22 mouse cellular contexts compared by ENCODE assay signal in the genomic region with DNA sequence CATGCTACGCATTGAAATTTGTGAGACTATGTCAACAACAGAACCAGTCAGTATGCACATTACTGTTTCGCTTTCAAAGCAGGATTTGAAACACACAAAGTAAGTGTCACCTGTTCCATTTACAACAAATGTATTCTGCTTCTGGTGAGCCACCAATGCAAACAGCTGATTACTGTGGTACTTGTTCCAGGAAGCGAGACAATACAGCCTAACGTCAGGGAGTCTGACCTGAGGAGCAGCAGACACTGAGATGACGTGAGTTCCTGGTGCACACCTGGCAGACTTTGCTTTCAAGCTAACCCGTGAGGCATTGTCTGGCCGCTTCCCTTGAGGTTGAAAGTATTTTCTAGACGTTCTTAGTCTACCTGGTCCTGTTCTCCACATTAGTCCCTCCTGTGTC. TPM values are rescaled to one million over a fixed set of nuclear protein-coding genes. Genes with fewer than 3 reads are reported as not detected.
DNase-seq lines count a peak whose midpoint lies in the region; TF ChIP-seq lines count a peak whose summit lies in the region.
"Had no signal": no experiment of that assay in that cellular context is flagged by ENCODE, and none has a peak within 500 bp of the region (broad histone marks: within the 10 kb centered on the region; RNA-seq: fewer than 3 reads in every experiment).

No protein-coding gene starts in this region.

- peak overlapping the region; percentile 37; the same call in 1 of the 2 replicates for H3K4me2 ChIP-seq in CH12.LX (ENCODE audit: insufficient read depth, low read depth, poor library complexity, severe bottlenecking)
- H3K4me2 ChIP-seq: embryonic facial prominence, embryonic 13.5 days; forebrain, embryonic 12.5 days; forebrain, embryonic 15.5 days; heart, embryonic 11.5 days; hindbrain, embryonic 12.5 days; hindbrain, embryonic 15.5 days had no signal

- H3K36me3 ChIP-seq in CH12.LX (replicated peaks in 1 of 2; ENCODE audit: control insufficient read depth in 1 of 2, insufficient read depth in 1 of 2, low read length in 1 of 2), result no peaks in the 10 kb centered on the region
- H3K36me3 ChIP-seq: embryonic facial prominence, embryonic 10.5 days; embryonic facial prominence, embryonic 13.5 days; forebrain, embryonic 12.5 days; forebrain, embryonic 15.5 days; hindbrain, embryonic 12.5 days; hindbrain, embryonic 15.5 days had no signal

- no peaks in the 10 kb centered on the region for H3K27me3 ChIP-seq in CH12.LX (replicated peaks)
- H3K27me3 ChIP-seq: embryonic facial prominence, embryonic 13.5 days; forebrain, embryonic 12.5 days; forebrain, embryonic 15.5 days; hindbrain, embryonic 12.5 days; hindbrain, embryonic 15.5 days had no signal

- no peak for TF ChIP-seq RAD21 in CH12.LX (IDR thresholded peaks at IDR 0.05; ENCODE audit: low read depth, low read length)

- peak; percentile 23 for DNase-seq in thymus, postnatal 14 days
- DNase-seq in thymus, postnatal 10 days (ENCODE audit: low spot score in 2 of 2), result no peak
- DNase-seq in CH12.LX (ENCODE audit: extremely low read depth), result peak; percentile 40
- DNase-seq in induced T-regulatory cell, adult 2 months (ENCODE audit: low read depth), result peak; percentile 13
- DNase-seq in lung, postnatal 14 days, result no peak
- no peak for DNase-seq in neural tube, embryonic 10.5 days (ENCODE audit: extremely low spot score, low spot score)
- no peak for DNase-seq in heart, adult 11 months
- DNase-seq: adrenal gland, postnatal 10 days; adrenal gland, postnatal 36 days; cerebellum, adult 18-20 months; cerebellum, adult 9-11 months; cerebellum, postnatal 25 days; gastrocnemius, postnatal 10 days; gastrocnemius, postnatal 36 days had no signal

- H3K9me3 ChIP-seq in CH12.LX (replicated peaks; ENCODE audit: low read length), result no peaks in the 10 kb centered on the region
- H3K9me3 ChIP-seq: embryonic facial prominence, embryonic 10.5 days; embryonic facial prominence, embryonic 13.5 days; forebrain, embryonic 12.5 days; forebrain, embryonic 15.5 days; hindbrain, embryonic 12.5 days; hindbrain, embryonic 15.5 days had no signal

- no peak overlapping the region for H3K27ac ChIP-seq in CH12.LX (ENCODE audit: insufficient read depth, low read depth)
- H3K27ac ChIP-seq: embryonic facial prominence, embryonic 10.5 days; embryonic facial prominence, embryonic 13.5 days; forebrain, embryonic 12.5 days; forebrain, embryonic 15.5 days; hindbrain, embryonic 12.5 days; hindbrain, embryonic 15.5 days had no signal

- no peak overlapping the region for H3K9ac ChIP-seq in CH12.LX (ENCODE audit: insufficient read depth, low read depth)
- H3K9ac ChIP-seq: embryonic facial prominence, embryonic 13.5 days; forebrain, embryonic 12.5 days; forebrain, embryonic 15.5 days; hindbrain, embryonic 12.5 days; hindbrain, embryonic 15.5 days had no signal

- TF ChIP-seq EP300 in CH12.LX (IDR thresholded peaks at IDR 0.05; ENCODE audit: low read length), result no peak

- dilution Hi-C loops in CH12.LX (cut with MboI; ENCODE audit: extremely low pct_ligation_motif_present, extremely low pct_unique_long_range_greater_than_20kb, low sequenced_read_pairs), result no loop called here

- in situ Hi-C loops in CH12.LX (cut with MboI; ENCODE audit: low pct_ligation_motif_present, low pct_unique_long_range_greater_than_20kb, low sequenced_read_pairs), result no loop called here

- H3K4me3 ChIP-seq in CH12.LX (replicated peaks in 1 of 3; ENCODE audit: low read depth in 2 of 3, low read length in 2 of 3, poor library complexity in 1 of 3), result no peak overlapping the region
- H3K4me3 ChIP-seq: embryonic facial prominence, embryonic 10.5 days; embryonic facial prominence, embryonic 13.5 days; erythroblast, embryonic 14.5 days; forebrain, embryonic 12.5 days; forebrain, embryonic 15.5 days; hindbrain, embryonic 12.5 days; hindbrain, embryonic 15.5 days had no signal

- no peak for TF ChIP-seq POLR2A in CH12.LX (IDR thresholded peaks at IDR 0.05; ENCODE audit: low read depth, low read length)

- H3K4me1 ChIP-seq in CH12.LX (ENCODE audit: control insufficient read depth in 1 of 2, insufficient read depth in 2 of 2), result peaks cover 4 to 13% of the 10 kb centered on the region in 2 experiments; a peak in 3 of 4 replicates
- H3K4me1 ChIP-seq: embryonic facial prominence, embryonic 13.5 days; hindbrain, embryonic 12.5 days; hindbrain, embryonic 15.5 days had no signal

- H3K79me2 ChIP-seq in CH12.LX (replicated peaks; ENCODE audit: control insufficient read depth, extremely low read depth, insufficient read depth, poor library complexity, severe bottlenecking), result no peaks in the 10 kb centered on the region

- TF ChIP-seq CTCF in CH12.LX (conservative IDR thresholded peaks at IDR 0.05 in 1 of 2, IDR thresholded peaks at IDR 0.05 in 1 of 2; ENCODE audit: low read depth in 2 of 2, low read length in 2 of 2), result no peak

TF ChIP-seq in CH12.LX, 34 proteins besides CTCF, POLR2A, EP300 and RAD21:
- TF ChIP-seq BHLHE40 (IDR thresholded peaks at IDR 0.05; ENCODE audit: low read depth, low read length) (peak; percentile 40; the same call in 1 of the 2 replicates), SMC3 (IDR thresholded peaks at IDR 0.05; ENCODE audit: low read depth, low read length) (no peak), PAX5 (IDR thresholded peaks at IDR 0.05; ENCODE audit: low read length) (no peak), ETS1 (conservative IDR thresholded peaks at IDR 0.05; ENCODE audit: low read depth, low read length) (peak; percentile 78), MYC (IDR thresholded peaks at IDR 0.05; ENCODE audit: low read depth, low read length) (no peak), ZNF384 (IDR thresholded peaks at IDR 0.05; ENCODE audit: low read depth, low read length) (no peak), MAX (IDR thresholded peaks at IDR 0.05; ENCODE audit: low read length) (no peak), ELF1 (IDR thresholded peaks at IDR 0.05; ENCODE audit: low read depth, low read length) (peak; percentile 44; the same call in 1 of the 2 replicates), CHD1 (IDR thresholded peaks at IDR 0.05; ENCODE audit: low read depth, low read length) (no peak)

RNA-seq across cellular contexts. Expression of gene C1galt1, which starts 13.8 kb away (rescaled TPM):
- total RNA-seq in CH12.LX (2012; rRNA removed), result 7.0 and 7.3 TPM in 2 replicates
- 22.2 and 25.3 TPM in 2 replicates for total RNA-seq in CH12.LX (2014; rRNA removed)
- polyA plus RNA-seq in CH12.LX (2012; ENCODE audit: insufficient read length, low read depth), result 9.7 and 12.2 TPM in 2 replicates

Comparison
In these comparisons a context has a peak if more than half of its experiments do, and no peak if none do; other contexts are left out.
1. DNase-seq: peak in thymus, postnatal 14 days (single experiment), CH12.LX (single experiment) and induced T-regulatory cell, adult 2 months (single experiment); none in thymus, postnatal 10 days (0 of 2), lung, postnatal 14 days (single experiment), neural tube, embryonic 10.5 days (single experiment) and heart, adult 11 months (single experiment).